Mouse (Mus musculus): Measurements from ENCODE around the gene Cand1. TPM values are rescaled to one million over a fixed set of nuclear protein-coding genes. Genes with fewer than 3 reads are reported as not detected.

Gene Cand1
- total RNA-seq, 2 experiments from 2014 or later, result 37.9 to 56.3 TPM

- no peak for DNase-seq
Observed at GRCm38 (mm10) chr10:119211251-119211650, 28.6 kb downstream of the Cand1 start.

GRCm38 (mm10) chr10:119206309-119206932 lies 33.4 kb downstream of the Cand1 start:
- DNase-seq, result no peak

GRCm38 (mm10) chr10:119205229-119205628 lies 34.6 kb downstream of the Cand1 start:
- DNase-seq, result no peak

GRCm38 (mm10) chr10:119204334-119204946 lies 35.4 kb downstream of the Cand1 start:
- DNase-seq, result no peak

- no peak for DNase-seq
Observed at GRCm38 (mm10) chr10:119199864-119200263, 40.0 kb downstream of the Cand1 start.

- DNase-seq, result no peak
Observed at GRCm38 (mm10) chr10:119198186-119198880, 41.5 kb downstream of the Cand1 start.

- no peak for DNase-seq
Observed at GRCm38 (mm10) chr10:119197621-119198150, 42.2 kb downstream of the Cand1 start.

- no peak for DNase-seq
Observed at GRCm38 (mm10) chr10:119192598-119193372, 47.1 kb downstream of the Cand1 start.

GRCm38 (mm10) chr10:119187720-119188119 lies 52.1 kb downstream of the Cand1 start:
- DNase-seq, result no peak

- no peak for DNase-seq
Observed at GRCm38 (mm10) chr10:119169656-119170055, 70.2 kb downstream of the Cand1 start.

GRCm38 (mm10) chr10:119169237-119169636 lies 70.6 kb downstream of the Cand1 start:
- no peak for DNase-seq

GRCm38 (mm10) chr10:119168791-119169190 lies 71.1 kb downstream of the Cand1 start:
- DNase-seq, result no peak

GRCm38 (mm10) chr10:119167858-119168257 lies 72.0 kb downstream of the Cand1 start:
- no peak for DNase-seq

GRCm38 (mm10) chr10:119165051-119165450 lies 74.8 kb downstream of the Cand1 start:
- no peak for DNase-seq

GRCm38 (mm10) chr10:119161820-119162382 lies 78.0 kb downstream of the Cand1 start:
- DNase-seq, result no peak

- no peak for DNase-seq
Observed at GRCm38 (mm10) chr10:119160161-119160560, 79.7 kb downstream of the Cand1 start.

- no peak for DNase-seq
Observed at GRCm38 (mm10) chr10:119149261-119149660, 90.6 kb downstream of the Cand1 start.

Other genes with a start within 250 kb of the Cand1 start
- gene Grip1, start 213.8 kb upstream of the Cand1 start, total RNA-seq (2021), result under 1 TPM; 0.61 to 0.88 TPM

Measured in gastrocnemius, postnatal 10 days (tissue).